Mouse (Mus musculus) adrenal gland, postnatal 10 days (tissue): ENCODE results near the gene Rrad. TPM values are rescaled to one million over a fixed set of nuclear protein-coding genes. Genes with fewer than 3 reads are reported as not detected.
"Not testable (repeated sequence)": the region's sequence is repeated elsewhere in the genome, so short reads cannot be mapped to it uniquely, and the experiment has no call there.

Experiments used
- DNase-seq: peaks from one replicate; pipeline ENCODE4 v3.0.0; 2021; ENCODE audit warnings: mixed read lengths
- long read RNA-seq, 2 experiments: library from polyadenylated mRNA; stranded (forward); transcript quantifications; one replicate each; pipeline ENCODE4 v2.0.0; 2021
- total RNA-seq, 2 experiments: library from RNA; stranded (reverse); gene quantifications; 2 replicates each; pipeline ENCODE4 v1.2.3; 2021

The Rrad gene
- 1 to 10 TPM; 5.6 to 9.1 TPM for total RNA-seq
- long read RNA-seq, experiment 1, transcript Rrad-201 (5 exons, 1,577 nt): major isoform, 7 of 11 reads
- long read RNA-seq, experiment 1, partial matches to known transcripts: 2 of 11 reads
- long read RNA-seq, experiment 1, other reads (novel, unspliced or antisense): 2 of 11 reads
- long read RNA-seq, experiment 2, partial matches to known transcripts: 1 of 4 reads
- long read RNA-seq, experiment 2, other reads (novel, unspliced or antisense): 1 of 4 reads

DNA sequence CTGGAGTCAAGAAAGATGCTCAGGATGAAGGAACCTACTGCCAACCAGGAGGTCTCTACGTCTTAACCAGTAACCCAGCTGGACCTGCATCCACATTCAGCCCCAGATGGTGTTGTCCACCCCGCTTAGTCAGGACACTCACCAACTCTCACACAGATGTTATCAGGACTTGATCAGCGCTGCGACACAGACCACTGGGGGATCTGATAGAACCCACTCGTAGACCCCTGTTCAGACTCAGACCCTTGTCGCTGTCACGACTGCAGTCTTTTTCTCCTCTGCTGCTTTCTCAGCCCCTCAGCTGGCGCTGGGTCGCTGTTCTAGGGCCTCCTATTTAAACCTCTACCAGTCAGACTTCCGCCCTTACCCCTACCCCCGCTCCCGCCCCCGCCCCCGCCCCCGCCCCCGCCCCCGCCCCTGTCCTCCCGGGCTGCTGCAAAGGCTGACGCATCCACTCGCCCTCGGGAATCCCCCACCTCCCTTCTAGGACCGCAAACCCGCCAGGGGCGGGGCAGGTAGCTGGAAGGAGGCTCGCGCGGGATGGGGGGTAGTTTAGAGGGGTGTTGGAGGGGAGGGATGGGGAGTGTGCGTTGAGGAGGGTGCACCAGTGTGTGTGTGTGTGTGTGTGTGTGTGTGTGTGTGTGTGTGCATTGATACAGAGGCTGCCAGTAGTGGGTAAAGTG, at the start of gene Rrad:
Gene Rrad (minus strand): TSS at position 347 of the 683 bp plus-strand sequence.
- peak; percentile 67 for DNase-seq

GRCm38 (mm10) chr8:104655614-104656013, 24.5 kb upstream of the Rrad start:
- no peak for DNase-seq

DNA sequence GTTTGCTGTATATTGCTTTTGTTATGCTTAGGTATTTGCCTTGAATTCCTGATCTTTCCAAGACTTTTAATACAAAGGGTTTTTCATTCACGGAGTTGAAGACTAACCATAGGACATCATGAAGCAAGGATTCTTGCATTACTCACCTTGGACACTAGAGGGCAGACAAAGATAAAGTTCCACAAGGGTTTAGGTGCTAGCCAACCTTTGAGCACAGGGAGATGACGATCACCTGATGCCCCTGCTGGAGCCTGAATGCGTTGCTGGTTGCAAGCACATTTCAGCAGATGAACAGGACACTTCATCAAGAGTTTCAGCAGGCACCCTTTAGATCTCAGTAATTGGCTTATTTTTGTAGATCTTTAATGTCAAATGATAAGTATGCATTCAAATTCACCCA, 23.9 kb upstream of the Rrad start:
- peak; percentile 79 for DNase-seq

GRCm38 (mm10) chr8:104644187-104644586, 13.1 kb upstream of the Rrad start:
- DNase-seq: not testable (repeated sequence)

DNA sequence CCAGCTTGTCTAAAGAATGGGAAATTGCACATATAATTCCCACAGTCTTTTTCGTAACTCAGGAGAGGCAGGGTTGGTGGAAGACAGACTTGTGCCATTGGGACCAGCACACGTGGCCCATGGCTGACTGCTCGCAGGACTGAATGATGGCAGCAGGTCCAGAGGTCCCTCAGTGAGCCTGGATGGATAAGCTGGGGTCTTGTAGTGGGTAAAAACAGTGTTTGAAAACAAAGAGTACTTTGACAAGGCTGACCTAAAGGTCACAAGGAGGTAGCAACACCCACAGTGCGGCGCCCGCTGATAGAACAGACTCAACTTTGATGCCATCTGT, 11.2 kb upstream of the Rrad start:
- DNase-seq: no peak

DNA sequence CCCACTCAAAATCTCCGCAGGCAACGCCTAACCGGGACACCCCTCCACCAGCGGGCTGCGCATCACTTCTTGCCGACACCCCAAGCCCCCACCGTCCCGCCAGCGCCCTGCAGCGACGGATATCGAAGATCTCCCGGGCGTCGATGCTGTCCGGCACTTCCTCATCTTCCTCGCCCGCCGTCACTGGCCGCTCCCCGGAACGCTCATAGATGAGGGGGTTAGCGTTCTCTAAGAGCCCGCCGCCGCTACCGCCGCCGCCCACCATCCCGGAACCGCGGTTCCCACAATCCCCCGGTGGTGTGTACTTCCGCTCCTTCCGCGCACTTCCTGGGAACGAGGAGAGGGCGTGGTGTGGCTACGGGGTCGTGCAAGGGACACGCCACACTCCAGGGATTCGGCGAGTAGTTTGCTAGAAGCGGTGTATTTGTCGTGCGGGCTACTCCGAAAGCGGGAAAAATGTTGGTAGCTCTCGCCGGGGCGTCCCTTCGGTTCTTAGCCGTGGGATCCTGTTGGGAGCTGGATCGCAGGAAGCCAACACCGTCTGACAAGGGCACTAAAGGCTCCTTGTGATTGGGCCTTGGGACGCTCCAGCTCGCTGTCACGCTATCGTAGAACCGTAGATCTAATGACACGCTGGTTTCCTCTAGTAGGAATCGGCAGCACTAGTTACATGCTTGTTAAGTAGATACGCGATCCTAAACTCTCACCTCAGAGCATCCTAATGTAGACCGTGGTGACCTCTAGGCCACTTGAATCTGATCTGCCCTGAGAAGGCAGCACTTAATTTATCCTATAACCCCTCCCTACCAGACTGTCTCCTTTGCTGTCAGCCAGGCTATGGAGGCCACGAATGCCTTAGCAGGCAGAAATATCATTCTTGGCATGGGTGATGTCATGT, 10.5 kb upstream of the Rrad start, which contains the start of gene Ciao2b:
Gene Ciao2b (minus strand): TSS at position 540 of the 898 bp plus-strand sequence.
- DNase-seq: peak; percentile 94

DNA sequence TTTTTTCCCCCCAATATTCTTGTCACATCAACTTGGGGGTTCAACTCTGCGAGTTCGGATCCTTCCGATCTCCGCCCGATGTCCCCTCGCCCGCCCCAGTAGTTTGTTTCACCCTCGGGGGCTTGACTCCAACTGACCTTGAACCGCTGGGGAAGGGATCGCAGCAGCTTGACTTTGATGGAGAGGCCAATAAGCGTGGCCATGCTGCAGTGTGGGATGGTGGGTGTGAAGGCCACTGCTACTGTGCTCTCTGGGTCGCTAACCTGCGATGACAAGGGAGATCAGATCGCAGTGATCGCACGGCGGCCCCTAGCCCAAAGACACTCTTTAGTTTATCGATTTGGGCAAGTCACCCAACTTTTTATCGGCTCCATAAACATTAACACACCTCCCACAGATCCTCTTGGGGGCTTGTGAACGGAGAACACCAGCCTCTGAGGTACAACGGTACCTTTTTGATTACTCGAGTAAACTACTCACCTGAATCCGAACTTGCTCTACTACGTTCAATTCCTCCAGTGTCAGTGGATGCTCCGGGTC, 9.8 kb upstream of the Rrad start:
- no peak for DNase-seq

DNA sequence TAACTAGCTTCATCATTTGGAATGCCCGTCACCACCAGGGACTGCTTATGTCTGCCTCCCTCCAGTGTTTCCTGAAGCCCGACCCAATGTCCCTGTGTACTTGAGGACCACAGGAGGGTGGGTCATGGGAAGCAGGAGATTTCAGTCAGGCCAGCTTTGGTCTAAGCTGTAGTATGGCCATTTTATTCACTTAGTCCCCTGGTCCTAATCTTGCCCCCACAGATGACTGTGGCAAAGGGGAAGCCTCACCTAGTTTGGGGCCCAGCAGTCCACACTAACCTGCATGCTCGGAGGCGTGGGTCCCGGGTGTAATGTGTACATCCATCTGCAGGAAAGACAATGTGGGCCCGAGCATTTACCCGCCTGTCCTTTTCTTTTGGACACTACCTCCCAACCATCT, 9.1 kb upstream of the Rrad start:
- no peak for DNase-seq

GRCm38 (mm10) chr8:104638010-104638409, 6.9 kb upstream of the Rrad start:
- DNase-seq: no peak

GRCm38 (mm10) chr8:104635004-104635710, 4.0 kb upstream of the Rrad start:
- DNase-seq: no peak

- peak; percentile 37 for DNase-seq
Observed at GRCm38 (mm10) chr8:104633156-104633744, 2.1 kb upstream of the Rrad start.

GRCm38 (mm10) chr8:104632486-104632885, 1.4 kb upstream of the Rrad start:
- DNase-seq: no peak

GRCm38 (mm10) chr8:104631975-104632374, 848 bp upstream of the Rrad start:
- no peak for DNase-seq

DNA sequence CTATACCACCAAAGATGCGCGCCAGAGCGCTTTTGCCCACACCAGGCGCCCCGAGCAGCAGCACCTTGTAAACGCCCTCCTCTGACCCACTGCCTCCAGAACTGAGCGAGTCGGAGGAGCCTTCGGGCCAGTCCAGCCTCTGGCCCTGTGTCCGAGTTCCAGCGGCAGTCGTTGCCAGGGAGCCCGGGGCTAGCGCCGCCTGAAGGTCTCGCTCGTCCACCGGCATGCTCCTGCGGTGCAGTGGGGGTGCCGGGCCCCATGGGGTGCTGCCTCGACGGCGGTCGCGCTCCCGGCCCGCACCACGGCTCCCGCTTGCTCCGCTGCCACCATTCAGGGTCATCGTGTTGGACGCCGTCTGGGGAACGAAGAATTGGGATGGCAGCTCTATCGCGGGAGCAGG, 553 bp downstream of the Rrad start:
- DNase-seq: peak; percentile 44

DNA sequence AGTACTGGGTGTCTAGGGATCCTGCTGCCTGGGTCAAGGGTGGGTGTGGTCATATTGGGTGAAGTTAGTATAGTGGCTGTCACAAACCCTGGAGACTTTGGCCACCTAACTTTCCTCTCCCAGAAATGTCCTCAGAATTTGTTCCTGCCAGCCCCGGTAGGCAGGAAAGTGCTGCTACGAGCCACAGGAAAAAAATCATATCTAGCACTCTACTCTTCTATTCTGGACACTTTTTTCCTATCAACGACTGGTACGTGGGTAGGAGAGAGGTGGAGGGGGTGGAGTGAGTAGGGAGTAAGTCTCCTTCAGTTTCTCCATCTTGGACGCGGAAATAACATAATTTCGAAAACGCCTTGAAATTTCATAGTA, 1.0 kb downstream of the Rrad start:
- no peak for DNase-seq

DNA sequence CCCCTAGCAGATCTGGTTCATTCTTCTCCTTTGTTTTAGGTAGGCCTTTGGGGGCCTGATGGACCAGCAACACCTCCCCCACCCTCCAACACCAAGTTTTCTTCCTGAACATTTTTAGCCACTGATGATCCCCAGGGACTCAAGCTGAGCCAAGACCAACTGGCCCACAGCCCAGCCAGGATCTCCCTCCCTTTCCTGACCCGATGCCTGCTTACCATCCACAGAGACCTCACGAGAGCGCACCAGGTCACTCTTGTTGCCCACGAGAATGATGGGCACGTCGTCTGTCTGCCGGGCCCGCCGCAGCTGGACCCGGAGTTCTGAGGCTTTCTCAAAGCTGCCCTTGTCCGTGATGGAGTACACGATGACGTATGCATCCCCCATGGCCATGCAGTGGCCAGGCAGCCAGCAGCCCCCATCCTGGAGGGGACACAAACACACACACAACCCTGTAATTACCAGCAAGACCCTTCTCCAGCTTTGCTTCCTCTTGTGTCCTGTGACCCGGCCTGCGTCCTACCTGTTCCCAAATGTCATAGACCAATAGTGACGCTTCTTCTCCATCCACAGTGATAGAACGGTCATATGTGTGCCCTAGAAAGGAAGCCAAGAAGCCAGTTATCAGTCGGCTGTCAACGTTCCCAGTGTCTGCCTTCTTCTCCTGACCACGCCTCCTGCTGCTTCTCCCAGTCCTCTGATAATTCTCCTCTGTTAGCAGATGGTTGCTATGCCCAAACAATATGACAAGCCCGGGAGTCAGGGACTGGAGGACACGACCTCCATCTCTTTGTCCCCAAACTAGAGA, 1.6 kb downstream of the Rrad start:
- peak; percentile 75 for DNase-seq

DNA sequence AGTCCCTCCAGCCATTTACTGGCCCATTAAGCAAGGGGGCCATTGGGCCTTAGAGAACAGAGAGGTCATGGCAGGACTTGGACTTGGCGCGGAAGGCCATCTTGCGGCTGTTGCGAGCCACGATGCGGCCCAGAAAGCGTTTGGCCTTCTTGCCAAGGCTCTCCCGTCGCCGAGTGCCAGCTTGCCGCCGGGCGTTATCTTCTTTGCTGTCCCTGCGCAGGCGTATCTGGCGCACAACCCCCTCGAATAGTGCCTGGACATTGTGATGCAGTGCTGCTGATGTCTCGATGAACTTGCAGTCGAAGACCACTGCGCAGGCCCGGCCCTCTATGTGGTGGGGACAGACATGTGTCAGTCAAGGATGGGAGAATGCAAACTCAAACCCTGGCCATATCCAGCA, 2.7 kb downstream of the Rrad start:
- DNase-seq: no peak

GRCm38 (mm10) chr8:104627065-104627740, 3.9 kb downstream of the Rrad start:
- no peak for DNase-seq

- DNase-seq: no peak
Observed at GRCm38 (mm10) chr8:104624161-104624560, 7.0 kb downstream of the Rrad start, which contains the start of gene Cdh16. TSS of gene Cdh16 (minus strand) at chr8:104624396.

DNA sequence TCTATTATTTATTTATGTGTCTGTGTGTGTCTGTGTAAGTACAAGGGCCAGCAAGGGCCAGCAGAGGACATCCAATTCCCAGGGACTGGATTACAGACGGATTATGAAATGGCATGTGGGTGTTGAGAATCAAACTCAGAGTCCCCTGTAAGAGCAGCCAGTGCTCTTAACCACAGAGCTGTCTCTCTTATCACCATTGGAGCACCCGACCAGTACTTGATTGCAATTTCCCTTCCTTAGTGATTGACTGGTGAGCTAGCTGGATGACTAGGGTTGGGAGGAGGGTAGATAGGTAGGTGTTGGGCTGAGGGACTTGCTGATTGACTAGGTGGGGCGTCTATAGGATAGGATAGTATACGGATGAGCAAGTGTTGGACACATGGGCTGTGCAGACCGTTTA, 10.4 kb downstream of the Rrad start:
- DNase-seq: no peak
